Mouse (Mus musculus) liver, embryonic 15.5 days (tissue): ENCODE results near the gene Uevld. TPM values are rescaled to one million over a fixed set of nuclear protein-coding genes. Genes with fewer than 3 reads are reported as not detected.

Source experiments
- ATAC-seq: fragments of 200-750 bp; cut with Nextera tagmentation; 2 replicates; pipeline ENCODE4 v1.8.0; 2017; ENCODE audit warnings: moderate number of reproducible peaks, mild to moderate bottlenecking, moderate library complexity; ENCODE audit not compliant: insufficient read depth
- H3K27ac ChIP-seq: fragments of 300-500 bp; sonication (generic); replicated peaks from 2 replicates; pipeline ENCODE4 v1.5.1; 2015; ENCODE audit warnings: mild to moderate bottlenecking, inconsistent platforms
- H3K27me3 ChIP-seq: fragments of 300-500 bp; sonication (generic); 2 replicates; pipeline ENCODE4 v1.6.1; 2015; ENCODE audit warnings: mild to moderate bottlenecking, inconsistent platforms
- H3K36me3 ChIP-seq: fragments of 300-500 bp; sonication (generic); replicated peaks from 2 replicates; pipeline ENCODE4 v1.6.1; 2015; ENCODE audit warnings: moderate library complexity, mild to moderate bottlenecking, inconsistent platforms
- H3K4me1 ChIP-seq: fragments of 300-500 bp; sonication (generic); replicated peaks from 2 replicates; pipeline ENCODE4 v1.6.1; 2015; ENCODE audit warnings: inconsistent platforms
- H3K4me2 ChIP-seq: fragments of 300-500 bp; sonication (generic); 2 replicates; pipeline ENCODE4 v1.6.1; 2015; ENCODE audit warnings: moderate library complexity, mild to moderate bottlenecking, inconsistent platforms
- H3K4me3 ChIP-seq: fragments of 300-500 bp; sonication (generic); replicated peaks from 2 replicates; pipeline ENCODE4 v1.5.1; 2015; ENCODE audit warnings: mild to moderate bottlenecking, inconsistent platforms
- H3K9ac ChIP-seq: fragments of 300-500 bp; sonication (generic); 2 replicates; pipeline ENCODE4 v1.6.1; 2015; ENCODE audit warnings: moderate library complexity, mild to moderate bottlenecking, inconsistent platforms
- H3K9me3 ChIP-seq: fragments of 300-500 bp; sonication (generic); replicated peaks from 2 replicates; pipeline ENCODE4 v1.6.1; 2016; ENCODE audit warnings: inconsistent platforms
- WGBS: fragments of 180-500 bp; shearing (Covaris S2); methylation state at CpG from one replicate; pipeline ENCODE4 v1.1.7; 2015; ENCODE audit warnings: mixed read lengths; ENCODE audit not compliant: insufficient replicate concordance; 5-methylcytosine and 5-hydroxymethylcytosine counted together
- polyA plus RNA-seq: library from polyadenylated mRNA; unstranded; fragments of >200 nt; fragmentation: Nextera tagmentation; extraction: Ambion mirVana; gene quantifications from 2 replicates; pipeline ENCODE4 v1.2.1, GENCODE M21; 2015

The Uevld gene
- 5.2 and 5.8 TPM in 2 replicates for polyA plus RNA-seq

GRCm38 (mm10) chr7:46957831-46958691 lies at the start of gene Uevld:
TSS of gene Uevld (minus strand) at chr7:46958527.
- no peaks in the 10 kb centered on the region for H3K9me3 ChIP-seq
- H3K4me1 ChIP-seq = peaks cover 26% of the 10 kb centered on the region
- H3K9ac ChIP-seq = peak within 1 kb of the TSS; percentile 78
- peaks cover 27% of the 10 kb centered on the region for H3K36me3 ChIP-seq
- peak within 1 kb of the TSS; percentile 73 for H3K27ac ChIP-seq
- WGBS = under 1% methylated on average over 51 of the region's 51 CpGs
- peak within 1 kb of the TSS; percentile 89 for H3K4me2 ChIP-seq
- H3K4me3 ChIP-seq = peak within 1 kb of the TSS; percentile 70
- peaks cover 19% of the 10 kb centered on the region for H3K27me3 ChIP-seq
- peak; percentile 96 for ATAC-seq

- WGBS = 0% methylated on average over 25 of the region's 25 CpGs
- no peaks in the 10 kb centered on the region for H3K36me3 ChIP-seq
- H3K9me3 ChIP-seq = no peaks in the 10 kb centered on the region
- peak overlapping the region; percentile 82 for H3K9ac ChIP-seq
- ATAC-seq = peak; percentile 74
- H3K4me2 ChIP-seq = peak overlapping the region; percentile 92
- H3K4me1 ChIP-seq = peaks cover 65% of the 10 kb centered on the region
- H3K27ac ChIP-seq = peak overlapping the region; percentile 97
- H3K4me3 ChIP-seq = peak overlapping the region; percentile 85
- no peaks in the 10 kb centered on the region for H3K27me3 ChIP-seq
Observed at GRCm38 (mm10) chr7:47007818-47008167, 49.5 kb upstream of the Uevld start.

- peaks cover 65% of the 10 kb centered on the region for H3K4me1 ChIP-seq
- peak overlapping the region; percentile 97 for H3K27ac ChIP-seq
- WGBS = 14% methylated on average over 21 of the region's 21 CpGs
- no peaks in the 10 kb centered on the region for H3K36me3 ChIP-seq
- peak overlapping the region; percentile 92 for H3K4me2 ChIP-seq
- no peaks in the 10 kb centered on the region for H3K27me3 ChIP-seq
- no peaks in the 10 kb centered on the region for H3K9me3 ChIP-seq
- H3K4me3 ChIP-seq = peak overlapping the region; percentile 85
- peak overlapping the region; percentile 82 for H3K9ac ChIP-seq
- no peak for ATAC-seq
Observed at GRCm38 (mm10) chr7:47007109-47007780, 48.9 kb upstream of the Uevld start.

- WGBS = 75% methylated on average over 3 of the region's 3 CpGs
- peaks cover 10% of the 10 kb centered on the region for H3K36me3 ChIP-seq
- H3K4me3 ChIP-seq = no peak overlapping the region
- H3K27me3 ChIP-seq = no peaks in the 10 kb centered on the region
- H3K9ac ChIP-seq = no peak overlapping the region
- H3K4me1 ChIP-seq = peaks cover 82% of the 10 kb centered on the region
- no peak for ATAC-seq
- H3K27ac ChIP-seq = 0 out of 2 replicates have a peak overlapping the region, but pooled peaks have one; percentile 6
- no peak overlapping the region for H3K4me2 ChIP-seq
- no peaks in the 10 kb centered on the region for H3K9me3 ChIP-seq
Observed at GRCm38 (mm10) chr7:47003411-47004115, 45.2 kb upstream of the Uevld start.

GRCm38 (mm10) chr7:47001900-47002275 lies 43.6 kb upstream of the Uevld start:
- H3K9me3 ChIP-seq = no peaks in the 10 kb centered on the region
- H3K9ac ChIP-seq = no peak overlapping the region
- peaks cover 27% of the 10 kb centered on the region for H3K36me3 ChIP-seq
- WGBS = 76% methylated on average over 4 of the region's 4 CpGs
- H3K4me2 ChIP-seq = no peak overlapping the region
- ATAC-seq = no peak
- H3K4me1 ChIP-seq = peaks cover 94% of the 10 kb centered on the region
- H3K27me3 ChIP-seq = no peaks in the 10 kb centered on the region
- no peak overlapping the region for H3K27ac ChIP-seq
- no peak overlapping the region for H3K4me3 ChIP-seq

- H3K4me1 ChIP-seq = peaks cover 95% of the 10 kb centered on the region
- no peak overlapping the region for H3K9ac ChIP-seq
- peaks cover 33% of the 10 kb centered on the region for H3K36me3 ChIP-seq
- H3K27ac ChIP-seq = no peak overlapping the region
- H3K9me3 ChIP-seq = no peaks in the 10 kb centered on the region
- no peak overlapping the region for H3K4me2 ChIP-seq
- ATAC-seq = no peak
- H3K4me3 ChIP-seq = no peak overlapping the region
- WGBS = 35% methylated on average over 5 of the region's 5 CpGs
- no peaks in the 10 kb centered on the region for H3K27me3 ChIP-seq
Observed at GRCm38 (mm10) chr7:47001125-47001899, 43.0 kb upstream of the Uevld start.

- H3K9ac ChIP-seq = no peak overlapping the region
- H3K27me3 ChIP-seq = no peaks in the 10 kb centered on the region
- H3K27ac ChIP-seq = no peak overlapping the region
- WGBS = 78% methylated on average over 3 of the region's 3 CpGs
- H3K36me3 ChIP-seq = peaks cover 40% of the 10 kb centered on the region
- no peak overlapping the region for H3K4me3 ChIP-seq
- peaks cover 97% of the 10 kb centered on the region for H3K4me1 ChIP-seq
- H3K4me2 ChIP-seq = no peak overlapping the region
- no peak for ATAC-seq
- H3K9me3 ChIP-seq = no peaks in the 10 kb centered on the region
Observed at GRCm38 (mm10) chr7:47000644-47000983, 42.3 kb upstream of the Uevld start.

GRCm38 (mm10) chr7:46999983-47000643 lies 41.8 kb upstream of the Uevld start:
- no peaks in the 10 kb centered on the region for H3K9me3 ChIP-seq
- no peaks in the 10 kb centered on the region for H3K27me3 ChIP-seq
- no peak for ATAC-seq
- 0 out of 2 replicates have a peak overlapping the region, but pooled peaks have one; percentile 2 for H3K27ac ChIP-seq
- peaks cover 97% of the 10 kb centered on the region for H3K4me1 ChIP-seq
- H3K4me3 ChIP-seq = no peak overlapping the region
- H3K36me3 ChIP-seq = peaks cover 45% of the 10 kb centered on the region
- H3K9ac ChIP-seq = no peak overlapping the region
- no peak overlapping the region for H3K4me2 ChIP-seq
- WGBS = 73% methylated on average over 8 of the region's 8 CpGs

- Histone ChIP-seq H3K9ac (0 out of 2 replicates have a peak overlapping the region, but pooled peaks have one; percentile 20), H3K4me2 (no peak overlapping the region), H3K27me3 (no peaks in the 10 kb centered on the region), H3K4me3 (no peak overlapping the region), H3K27ac (peak overlapping the region; percentile 45), H3K9me3 (no peaks in the 10 kb centered on the region), H3K4me1 (peaks cover 97% of the 10 kb centered on the region), H3K36me3 (peaks cover 57% of the 10 kb centered on the region)
- WGBS = 59% methylated on average over 2 of the region's 2 CpGs
- no peak for ATAC-seq
Observed at GRCm38 (mm10) chr7:46998942-46999341, 40.6 kb upstream of the Uevld start.
